9 mouse cellular contexts compared by ENCODE assay signal in the genomic region with DNA sequence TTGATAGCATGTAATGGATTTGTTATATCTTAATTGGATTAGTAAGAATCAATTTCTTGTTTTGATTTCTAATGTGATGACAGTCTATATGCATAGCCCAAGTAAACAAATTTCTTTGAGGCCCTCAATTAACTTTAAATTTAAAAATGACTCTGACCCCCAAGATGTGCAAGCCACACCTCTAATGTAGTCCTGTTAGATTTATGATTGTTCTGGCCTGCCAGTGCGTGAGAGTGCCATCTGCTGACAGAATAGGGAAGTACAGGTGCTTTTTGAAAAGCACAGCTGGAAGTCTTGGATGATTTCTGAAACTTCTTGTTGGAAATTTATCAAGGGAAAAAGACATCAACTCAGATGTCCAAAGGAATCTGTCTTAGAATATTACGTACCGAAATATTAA.
DNase-seq lines count a peak whose midpoint lies in the region; ATAC-seq and TF ChIP-seq lines count a peak whose summit lies in the region.
"Had no signal": no experiment of that assay in that cellular context is flagged by ENCODE, and none has a peak within 500 bp of the region (broad histone marks: within the 10 kb centered on the region; RNA-seq: fewer than 3 reads in every experiment).

No protein-coding gene starts in this region.

- no peak overlapping the region for H3K9ac ChIP-seq in hindbrain, embryonic 14.5 days
- no peak overlapping the region for H3K9ac ChIP-seq in hindbrain, embryonic 12.5 days
- H3K9ac ChIP-seq: limb, embryonic 12.5 days had no signal

- peak; percentile 29 for TF ChIP-seq CTCF in C2C12 (IDR thresholded peaks at IDR 0.05; ENCODE audit: control insufficient read depth, insufficient read depth, insufficient read length)

- no peaks in the 10 kb centered on the region for H3K36me3 ChIP-seq in hindbrain, embryonic 14.5 days (replicated peaks; ENCODE audit: control insufficient read depth, insufficient read depth)
- H3K36me3 ChIP-seq in hindbrain, embryonic 12.5 days: no peaks in the 10 kb centered on the region
- H3K36me3 ChIP-seq in C2C12 (ENCODE audit: control insufficient read depth, insufficient read depth): no peaks in the 10 kb centered on the region
- peaks cover 7% of the 10 kb centered on the region; the same call in 1 of the 2 replicates for H3K36me3 ChIP-seq in embryonic facial prominence, embryonic 10.5 days (replicated peaks)
- H3K36me3 ChIP-seq: limb, embryonic 12.5 days had no signal

- no peaks in the 10 kb centered on the region for H3K27me3 ChIP-seq in hindbrain, embryonic 14.5 days (ENCODE audit: control insufficient read depth, insufficient read depth, low read length)
- no peaks in the 10 kb centered on the region for H3K27me3 ChIP-seq in hindbrain, embryonic 12.5 days
- H3K27me3 ChIP-seq in C2C12 (ENCODE audit: control insufficient read depth, insufficient read depth, insufficient read length): no peaks in the 10 kb centered on the region
- H3K27me3 ChIP-seq in embryonic facial prominence, embryonic 10.5 days (replicated peaks; ENCODE audit: low read depth, poor library complexity, severe bottlenecking): no peaks in the 10 kb centered on the region

- H3K79me3 ChIP-seq in C2C12 (ENCODE audit: low read depth): peaks cover 12% of the 10 kb centered on the region

- no peak overlapping the region for H3K4me2 ChIP-seq in hindbrain, embryonic 14.5 days (replicated peaks)
- no peak overlapping the region for H3K4me2 ChIP-seq in hindbrain, embryonic 12.5 days (replicated peaks)
- H3K4me2 ChIP-seq: limb, embryonic 12.5 days had no signal

- ATAC-seq in hindbrain, embryonic 14.5 days (ENCODE audit: low FRiP score): no peak
- ATAC-seq in hindbrain, embryonic 12.5 days (ENCODE audit: low FRiP score): no peak
- peak; percentile 66 for ATAC-seq in megakaryocyte progenitor cell, adult 5-6 weeks (replicated peaks; ENCODE audit: poor library complexity)
- no peak for ATAC-seq in activated CD4-positive, CD25-positive, alpha-beta regulatory T cell, adult 4 months

- H3K4me1 ChIP-seq in hindbrain, embryonic 14.5 days (replicated peaks; ENCODE audit: control insufficient read depth, insufficient read depth, low read length): peaks cover 5% of the 10 kb centered on the region; the same call in 1 of the 2 replicates
- H3K4me1 ChIP-seq in hindbrain, embryonic 12.5 days: peaks cover 2% of the 10 kb centered on the region; the same call in 1 of the 2 replicates
- H3K4me1 ChIP-seq in embryonic facial prominence, embryonic 10.5 days: peaks cover 4% of the 10 kb centered on the region; the same call in 1 of the 2 replicates
- H3K4me1 ChIP-seq: limb, embryonic 12.5 days had no signal

- DNase-seq in hindbrain, embryonic 14.5 days (ENCODE audit: low spot score): peak; percentile 90
- peak; percentile 76 for DNase-seq in adrenal gland, postnatal 14 days
- DNase-seq in embryonic facial prominence, embryonic 10.5 days (ENCODE audit: low spot score): peak; percentile 61
- peak; percentile 27 for DNase-seq in large intestine, adult 2 months (ENCODE audit: low read depth, low spot score)

- no peak overlapping the region for H3K27ac ChIP-seq in hindbrain, embryonic 14.5 days
- H3K27ac ChIP-seq in hindbrain, embryonic 12.5 days: no peak overlapping the region
- H3K27ac ChIP-seq in embryonic facial prominence, embryonic 10.5 days (replicated peaks): no peak overlapping the region
- H3K27ac ChIP-seq: limb, embryonic 12.5 days had no signal

- WGBS in hindbrain, embryonic 14.5 days: 59% methylated on average over 3 of the region's 3 CpGs
- 63% methylated on average over 3 of the region's 3 CpGs for WGBS in hindbrain, embryonic 12.5 days
- 57% methylated on average over 3 of the region's 3 CpGs for WGBS in embryonic facial prominence, embryonic 10.5 days
- WGBS in large intestine, adult 2 months: 50% methylated on average over 3 of the region's 3 CpGs

- no peaks in the 10 kb centered on the region for H3K9me3 ChIP-seq in hindbrain, embryonic 14.5 days (ENCODE audit: control insufficient read depth, low read length)
- H3K9me3 ChIP-seq in hindbrain, embryonic 12.5 days (replicated peaks): no peaks in the 10 kb centered on the region
- H3K9me3 ChIP-seq in embryonic facial prominence, embryonic 10.5 days: no peaks in the 10 kb centered on the region
- H3K9me3 ChIP-seq: limb, embryonic 12.5 days had no signal

- H3ac ChIP-seq in C2C12 (ENCODE audit: control insufficient read depth, insufficient read length, low read depth): no peak overlapping the region

- no peak overlapping the region for H3K4me3 ChIP-seq in hindbrain, embryonic 14.5 days (replicated peaks; ENCODE audit: low read length)
- H3K4me3 ChIP-seq in hindbrain, embryonic 12.5 days: no peak overlapping the region
- H3K4me3 ChIP-seq in C2C12 (ENCODE audit: insufficient read depth, poor library complexity, severe bottlenecking): no peak overlapping the region
- no peak overlapping the region for H3K4me3 ChIP-seq in embryonic facial prominence, embryonic 10.5 days
- H3K4me3 ChIP-seq: limb, embryonic 12.5 days had no signal

- peaks cover 19% of the 10 kb centered on the region for H3K79me2 ChIP-seq in C2C12 (ENCODE audit: control insufficient read depth, insufficient read depth)

TF ChIP-seq in C2C12, 6 proteins besides CTCF, POLR2A, EP300 and RAD21:
- no peak for TF ChIP-seq MAX (IDR thresholded peaks at IDR 0.05)
- no peak for TF ChIP-seq CEBPB (IDR thresholded peaks at IDR 0.05; ENCODE audit: low read depth)
- TF ChIP-seq MYOD1 (IDR thresholded peaks at IDR 0.05; ENCODE audit: control insufficient read depth, insufficient read length, low read depth): no peak
- no peak for TF ChIP-seq FOSL1 (IDR thresholded peaks at IDR 0.05; ENCODE audit: insufficient read depth, low read length, poor library complexity, severe bottlenecking)
- TF ChIP-seq USF1 (IDR thresholded peaks at IDR 0.05; ENCODE audit: low read depth): no peak
- no peak for TF ChIP-seq MYOG (IDR thresholded peaks at IDR 0.05; ENCODE audit: control insufficient read depth, extremely low read depth, insufficient read length)

Comparison
In these comparisons a context has a peak if more than half of its experiments do, and no peak if none do; other contexts are left out.
1. DNase-seq: peak in every context shown above with its lines; median percentile 90 in hindbrain, embryonic 14.5 days; 76 in adrenal gland, postnatal 14 days; 61 in embryonic facial prominence, embryonic 10.5 days; 27 in large intestine, adult 2 months.